Comparison of ENCODE assay signal across 15 mouse cellular contexts in the genomic region with DNA sequence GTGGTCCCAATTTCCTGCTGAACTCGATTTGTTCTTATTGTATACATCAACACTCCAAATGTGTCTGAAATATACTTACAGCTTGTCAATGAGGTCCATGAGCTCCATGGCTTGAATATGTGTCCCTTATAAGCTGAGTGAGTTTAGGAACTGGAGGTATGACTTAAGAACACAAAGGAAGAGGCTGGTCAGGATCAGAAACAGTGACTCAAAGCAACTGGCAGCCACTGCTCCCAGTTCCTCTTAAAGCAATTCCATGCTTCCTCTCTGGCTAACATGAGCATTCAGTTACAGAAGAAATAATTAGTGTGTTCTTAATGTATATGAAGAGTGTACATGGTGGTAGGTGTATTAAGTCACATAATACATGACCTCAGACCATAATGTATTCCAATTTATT.
"Had no signal": no experiment of that assay in that cellular context is flagged by ENCODE, and none has a peak within 500 bp of the region (broad histone marks: within the 10 kb centered on the region; RNA-seq: fewer than 3 reads in every experiment).

No protein-coding gene starts in this region.

- H3K27ac ChIP-seq: left cerebral cortex, adult 2 months; liver, embryonic 13.5 days; neural tube, embryonic 12.5 days; neural tube, embryonic 15.5 days had no signal

- H3K9me3 ChIP-seq: liver, embryonic 13.5 days; neural tube, embryonic 12.5 days; neural tube, embryonic 15.5 days had no signal

- H3K27me3 ChIP-seq: liver, embryonic 13.5 days; neural tube, embryonic 12.5 days; neural tube, embryonic 15.5 days had no signal

- DNase-seq: kidney, adult 18-20 months; kidney, adult 9 months; kidney, postnatal 14 days; kidney, postnatal 4 days; liver, embryonic 13.5 days; lung, adult 2 months; lung, postnatal 14 days; lung, postnatal 4 days; right cerebral cortex, postnatal 14 days; thymus, adult 18-20 months; thymus, postnatal 36 days had no signal

- H3K4me1 ChIP-seq: liver, embryonic 13.5 days; neural tube, embryonic 12.5 days; neural tube, embryonic 15.5 days had no signal

- H3K4me3 ChIP-seq: left cerebral cortex, adult 2 months; liver, embryonic 13.5 days; neural tube, embryonic 12.5 days; neural tube, embryonic 15.5 days had no signal

- H3K9ac ChIP-seq: liver, embryonic 13.5 days; neural tube, embryonic 12.5 days; neural tube, embryonic 15.5 days had no signal

- H3K4me2 ChIP-seq: liver, embryonic 13.5 days; midbrain, embryonic 11.5 days; neural tube, embryonic 12.5 days; neural tube, embryonic 15.5 days had no signal

- H3K36me3 ChIP-seq: liver, embryonic 13.5 days; neural tube, embryonic 12.5 days; neural tube, embryonic 15.5 days had no signal
